Mouse (Mus musculus): Measurements from ENCODE around the gene Zdhhc6.

Gene Zdhhc6

DNA sequence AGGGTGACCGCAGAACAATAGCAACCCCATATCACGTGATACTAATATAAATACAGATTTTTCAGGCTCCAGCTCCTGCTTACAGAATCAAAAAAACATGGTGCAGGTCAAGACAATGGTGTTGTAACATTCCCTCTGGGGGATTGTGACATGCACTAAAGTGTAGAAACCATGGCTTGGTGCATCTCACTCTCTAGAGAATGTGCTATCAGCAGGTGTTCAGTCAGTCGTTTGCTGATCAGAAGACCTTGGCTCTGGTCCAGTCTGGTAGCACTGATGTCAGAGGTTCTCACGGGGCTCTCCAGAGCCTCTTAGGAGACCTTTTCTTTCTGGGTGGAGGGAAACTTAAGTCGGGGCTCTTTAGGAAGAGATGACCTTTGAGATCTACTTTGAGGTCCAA, 65.4 kb downstream of the Zdhhc6 start:
- ChIA-PET POLR2A (no interaction called here), CTCF (interaction anchor here in 1 of 4 experiments (1.0 kb wide), 1 partner anchor 82 kb away, joined by 3 read pairs; no protein-coding TSS in a partner anchor)

DNA sequence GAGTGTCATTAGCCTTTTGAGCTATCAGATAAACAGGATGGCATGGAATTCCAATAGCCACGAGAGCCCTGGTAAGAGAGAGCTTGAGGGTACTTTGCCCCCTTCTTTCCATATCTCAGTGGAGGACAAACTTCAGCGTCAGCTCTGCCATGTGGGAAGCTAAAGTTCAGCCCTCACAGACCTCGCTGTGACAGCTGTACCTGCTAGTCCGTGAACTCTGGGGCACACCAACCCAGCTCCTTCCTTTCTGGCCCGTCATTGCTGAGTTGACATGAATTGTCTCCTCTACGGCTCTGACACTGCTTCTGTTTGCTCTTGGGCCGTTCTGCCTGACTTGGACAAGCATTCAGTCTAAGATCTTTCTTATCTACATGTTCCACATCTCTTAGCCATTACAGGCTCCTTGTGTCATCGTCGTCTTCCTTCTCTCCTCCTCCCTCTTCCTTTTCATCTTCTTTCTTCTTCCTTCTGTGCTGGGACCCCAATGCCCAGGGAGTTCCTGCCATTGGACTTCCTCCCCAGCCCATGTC, 67.8 kb downstream of the Zdhhc6 start:
- ChIA-PET CTCF (no interaction called here), POLR2A (interaction anchor here in 1 of 4 experiments (0.7 kb wide), 1 partner anchor 23 kb away, joined by 3 read pairs; no protein-coding TSS in a partner anchor)

DNA sequence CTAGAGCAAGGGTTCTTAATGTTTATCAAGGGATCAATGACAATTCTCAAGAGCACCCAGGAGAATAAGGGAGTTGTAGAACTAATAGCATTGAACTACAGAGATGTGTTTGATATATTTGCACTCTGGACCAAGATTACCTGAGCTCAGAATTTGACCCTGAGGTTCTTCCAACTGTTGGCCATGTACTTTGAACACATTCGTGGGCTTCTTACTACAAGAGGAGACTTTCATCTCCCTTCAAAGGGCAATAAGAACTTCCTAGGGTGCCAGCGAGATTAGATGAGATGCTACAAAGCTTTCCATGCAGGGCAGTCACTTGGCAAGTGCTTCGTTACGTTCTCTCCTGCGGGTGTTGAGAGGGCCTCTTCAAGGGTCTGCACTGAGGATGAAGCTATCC, 68.3 kb downstream of the Zdhhc6 start:
- ChIA-PET CTCF (no interaction called here), POLR2A (interaction anchor here in 1 of 4 experiments (0.7 kb wide), 1 partner anchor 22 kb away, joined by 3 read pairs; no protein-coding TSS in a partner anchor)

GRCm38 (mm10) chr19:55244791-55245231, 71.0 kb downstream of the Zdhhc6 start:
- POLR2A ChIA-PET = interaction anchor here in 3 of 4 experiments (0.9 to 1.5 kb wide), 5 partner anchors 9 to 35 kb away, joined by 3 to 4 read pairs (median 4); no protein-coding TSS in a partner anchor
- CTCF ChIA-PET = interaction anchor here in 3 of 4 experiments (0.6 to 2.3 kb wide), 7 partner anchors 14 to 88 kb away, joined by 3 to 11 read pairs (median 3); no protein-coding TSS in a partner anchor

DNA sequence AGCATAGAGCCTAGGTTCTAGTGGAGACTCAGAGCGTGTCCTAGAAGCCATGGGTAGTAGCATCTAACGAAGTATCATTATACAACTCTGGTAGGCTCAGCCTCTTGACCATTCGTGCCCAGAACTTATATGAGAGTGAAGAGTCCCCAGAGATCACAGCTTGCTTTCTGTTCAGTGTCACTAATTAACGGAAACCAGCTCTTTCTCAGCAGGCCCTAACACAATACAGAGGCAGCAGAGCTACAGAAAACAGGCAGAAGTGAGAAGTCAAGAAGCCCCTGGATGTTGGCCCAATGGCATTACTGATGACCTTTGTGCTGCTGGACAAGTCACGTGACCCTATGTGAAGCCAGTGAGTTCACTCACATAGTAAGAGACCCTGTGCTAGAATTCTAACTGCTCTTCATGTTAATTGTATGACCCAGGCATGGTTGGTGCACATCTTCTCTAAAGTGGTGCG, 74.6 kb downstream of the Zdhhc6 start, which contains the start of gene Gucy2g:
Gene Gucy2g, minus strand, starts transcription at position 51 of the 460 bp plus-strand sequence.
- ChIA-PET CTCF (no interaction called here), POLR2A (interaction anchor here in 1 of 4 experiments (0.6 kb wide), 1 partner anchor 666 kb away, joined by 3 read pairs; no protein-coding TSS in a partner anchor)

GRCm38 (mm10) chr19:55239766-55240426, 75.9 kb downstream of the Zdhhc6 start:
- ChIA-PET CTCF (interaction anchor here in 2 of 4 experiments (0.5 to 0.8 kb wide), 2 partner anchors 41 to 962 kb away, joined by 3 to 5 read pairs; no protein-coding TSS in a partner anchor), POLR2A (interaction anchor here in 2 of 4 experiments (0.6 to 2.8 kb wide), 3 partner anchors 10 to 197 kb away, joined by 3 to 8 read pairs (median 4); no protein-coding TSS in a partner anchor)

DNA sequence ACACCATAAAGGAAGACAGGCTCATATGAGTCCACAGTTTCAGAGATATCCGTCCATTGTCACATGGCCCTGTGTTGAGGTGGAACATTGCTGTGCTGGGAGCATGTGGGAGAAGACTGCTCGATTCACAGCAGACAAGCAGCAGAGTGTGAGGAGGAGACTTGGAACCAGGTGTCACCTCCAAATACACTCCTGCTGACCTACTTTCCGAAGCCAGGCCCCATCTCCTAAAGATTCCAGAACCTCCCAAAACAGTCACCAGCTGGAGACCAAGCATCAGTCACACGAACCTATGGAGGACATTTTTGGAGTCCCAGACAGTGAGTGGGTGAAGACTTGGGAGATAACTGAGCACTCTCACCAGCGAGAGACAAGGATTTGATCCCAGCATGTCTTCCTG, 79.3 kb downstream of the Zdhhc6 start:
- CTCF ChIA-PET = interaction anchor here in 1 of 4 experiments (3.3 kb wide), 1 partner anchor 19 kb away, joined by 10 read pairs; no protein-coding TSS in a partner anchor
- POLR2A ChIA-PET = interaction anchor here in 1 of 4 experiments (0.9 kb wide), 1 partner anchor 66 kb away, joined by 3 read pairs; no protein-coding TSS in a partner anchor

GRCm38 (mm10) chr19:55236026-55236425, 79.8 kb downstream of the Zdhhc6 start:
- ChIA-PET POLR2A (interaction anchor here in 1 of 4 experiments (0.9 to 2.3 kb wide), 2 partner anchors 18 to 66 kb away, joined by 3 to 9 read pairs; no protein-coding TSS in a partner anchor), CTCF (interaction anchor here in 2 of 4 experiments (0.7 to 3.3 kb wide), 2 partner anchors 18 to 468 kb away, joined by 3 to 10 read pairs; no protein-coding TSS in a partner anchor)

GRCm38 (mm10) chr19:55232136-55232535, 83.7 kb downstream of the Zdhhc6 start:
- ChIA-PET POLR2A (interaction anchor here in 2 of 4 experiments (0.6 to 1.6 kb wide), 2 partner anchors 22 to 172 kb away, joined by 4 read pairs; no protein-coding TSS in a partner anchor), CTCF (no interaction called here)

- POLR2A ChIA-PET = interaction anchor here in 3 of 4 experiments (0.7 to 2.6 kb wide), 6 partner anchors 9 to 25 kb away, joined by 3 to 8 read pairs (median 4); no protein-coding TSS in a partner anchor
- CTCF ChIA-PET = interaction anchor here (0.5 to 2.1 kb wide), 7 partner anchors 13 to 969 kb away, joined by 3 to 12 read pairs (median 4); no protein-coding TSS in a partner anchor
Observed at GRCm38 (mm10) chr19:55231081-55231480, 84.8 kb downstream of the Zdhhc6 start.

DNA sequence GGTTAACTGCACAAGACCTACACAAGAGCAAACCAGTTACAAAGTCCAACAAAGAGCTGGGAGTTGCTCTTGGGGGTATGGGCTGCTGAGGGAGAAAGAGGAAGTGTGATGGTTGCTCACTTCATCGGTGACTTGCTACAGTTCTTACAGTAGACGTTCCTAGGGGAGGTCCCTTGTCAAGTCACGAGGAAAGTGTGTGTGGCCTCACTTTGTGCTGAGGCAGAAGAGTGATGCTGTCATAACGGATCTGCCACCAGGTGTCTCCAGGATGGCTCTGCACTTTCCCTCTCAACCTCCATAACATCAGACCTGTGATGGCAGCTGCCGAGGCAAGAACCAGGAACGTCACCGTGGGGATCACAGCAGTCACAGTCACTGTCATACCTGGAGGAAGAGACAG, 88.7 kb downstream of the Zdhhc6 start:
- POLR2A ChIA-PET = interaction anchor here in 2 of 4 experiments (0.6 to 3.2 kb wide), 9 partner anchors 8 to 1336 kb away, joined by 3 to 16 read pairs (median 4); partner anchors contain the start of genes Vti1a (in 1 of the 2) and Zdhhc6 (in 1 of the 2)
- CTCF ChIA-PET = interaction anchor here in 3 of 4 experiments (0.7 to 1.5 kb wide), 3 partner anchors 9 to 77 kb away, joined by 3 to 7 read pairs (median 4); no protein-coding TSS in a partner anchor

- CTCF ChIA-PET = interaction anchor here in 3 of 4 experiments (0.7 to 2.1 kb wide), 4 partner anchors 9 to 106 kb away, joined by 3 to 7 read pairs (median 5); no protein-coding TSS in a partner anchor
- POLR2A ChIA-PET = interaction anchor here in 2 of 4 experiments (1.0 to 3.2 kb wide), 9 partner anchors 8 to 1336 kb away, joined by 3 to 16 read pairs (median 4); partner anchors contain the start of genes Vti1a (in 1 of the 2) and Zdhhc6 (in 1 of the 2)
Observed at GRCm38 (mm10) chr19:55226621-55227020, 89.2 kb downstream of the Zdhhc6 start.

- ChIA-PET POLR2A (interaction anchor here in 2 of 4 experiments (0.6 to 2.8 kb wide), 5 partner anchors 9 to 1252 kb away, joined by 3 to 7 read pairs (median 4); no protein-coding TSS in a partner anchor), CTCF (interaction anchor here in 1 of 4 experiments (1.0 kb wide), 1 partner anchor 9 kb away, joined by 4 read pairs; no protein-coding TSS in a partner anchor)
Observed at GRCm38 (mm10) chr19:55222268-55222667, 93.6 kb downstream of the Zdhhc6 start.
